Mouse (Mus musculus): ENCODE results near the gene Slc47a2.
"Not testable (repeated sequence)": the region's sequence is repeated elsewhere in the genome, so short reads cannot be mapped to it uniquely, and the experiment has no call there.

Gene Slc47a2

DNA sequence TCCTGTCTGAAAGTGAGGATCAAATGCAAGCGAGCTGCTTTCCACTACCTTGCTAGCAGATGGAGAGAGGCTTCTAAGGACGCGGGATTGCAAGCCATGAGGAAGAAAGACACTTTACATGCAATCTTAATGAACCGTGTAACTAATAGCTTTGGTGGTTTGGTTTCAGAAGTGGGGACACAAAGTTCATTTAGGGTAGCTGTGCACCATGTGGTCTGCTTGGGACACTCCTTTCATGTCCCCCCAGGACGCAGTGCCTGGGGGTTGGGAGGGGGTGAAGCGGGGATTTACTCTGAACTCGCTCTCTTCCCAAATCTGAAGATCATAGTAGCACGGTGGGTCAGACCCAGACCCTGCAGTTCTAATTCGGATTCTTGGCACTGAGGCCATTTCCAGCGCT is 689 bp downstream of the Slc47a2 start:
- DNase-seq (ENCODE audit: low spot score in 2 of 2), result no peak

DNA sequence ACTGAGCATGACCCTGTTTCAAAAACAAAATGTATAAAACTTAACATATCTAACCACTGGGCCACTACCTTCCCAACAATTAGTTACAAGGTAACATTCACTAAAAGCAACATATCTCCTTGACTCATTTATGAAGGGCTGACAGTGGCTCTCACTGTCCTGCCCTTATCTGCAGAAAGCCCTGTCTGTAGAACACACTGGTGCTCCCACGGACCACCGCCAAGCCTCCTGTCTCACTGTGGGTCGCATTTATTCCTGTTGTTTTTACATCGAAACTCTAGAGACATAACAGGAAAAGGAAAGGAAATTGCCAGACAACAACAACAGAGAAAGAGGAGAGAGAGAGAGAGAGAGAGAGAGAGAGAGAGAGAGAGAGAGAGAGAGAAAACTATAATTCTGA is 1.4 kb downstream of the Slc47a2 start:
- DNase-seq (ENCODE audit: low spot score in 2 of 2), result no peak

DNA sequence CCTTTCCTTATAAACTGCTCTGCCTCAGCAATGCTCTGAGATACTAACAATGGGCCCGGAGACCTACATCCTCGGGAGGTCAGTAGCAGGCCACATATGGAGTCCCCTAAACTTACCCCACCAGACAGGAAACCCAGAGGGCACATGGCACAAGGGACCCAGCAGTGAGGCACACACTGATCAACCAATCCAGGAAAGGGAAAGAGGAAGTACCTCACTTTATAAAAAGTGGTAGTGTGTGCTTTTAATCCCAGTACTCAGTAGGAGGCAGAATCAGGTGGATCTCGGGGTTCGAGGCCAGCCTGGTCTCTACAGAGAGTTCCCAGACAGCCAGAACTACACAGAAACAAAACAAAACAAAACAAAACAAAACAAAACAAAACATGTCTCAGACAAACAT is 2.3 kb downstream of the Slc47a2 start:
- no peak for DNase-seq (ENCODE audit: low spot score in 2 of 2)

DNA sequence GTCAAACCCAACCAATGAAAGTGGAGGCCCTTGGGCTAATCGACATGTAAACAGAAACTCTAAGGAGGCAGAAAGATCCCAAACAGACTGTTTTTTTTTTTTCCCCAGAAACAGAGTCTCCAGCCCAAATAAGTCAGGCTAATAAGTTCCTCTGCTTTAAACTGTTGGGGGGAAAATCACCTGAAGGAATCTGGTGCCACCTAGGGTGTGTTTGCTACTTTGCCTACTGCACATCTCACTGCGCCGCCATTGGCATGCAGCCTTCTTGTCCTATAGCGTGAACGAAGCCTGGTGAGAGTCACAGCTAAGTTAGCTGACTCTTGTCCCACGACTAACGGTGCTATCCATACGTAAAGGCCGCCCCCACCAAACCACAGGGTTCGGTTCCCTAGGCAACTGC is 5.1 kb downstream of the Slc47a2 start:
- no peak for DNase-seq (ENCODE audit: low spot score in 2 of 2)

DNA sequence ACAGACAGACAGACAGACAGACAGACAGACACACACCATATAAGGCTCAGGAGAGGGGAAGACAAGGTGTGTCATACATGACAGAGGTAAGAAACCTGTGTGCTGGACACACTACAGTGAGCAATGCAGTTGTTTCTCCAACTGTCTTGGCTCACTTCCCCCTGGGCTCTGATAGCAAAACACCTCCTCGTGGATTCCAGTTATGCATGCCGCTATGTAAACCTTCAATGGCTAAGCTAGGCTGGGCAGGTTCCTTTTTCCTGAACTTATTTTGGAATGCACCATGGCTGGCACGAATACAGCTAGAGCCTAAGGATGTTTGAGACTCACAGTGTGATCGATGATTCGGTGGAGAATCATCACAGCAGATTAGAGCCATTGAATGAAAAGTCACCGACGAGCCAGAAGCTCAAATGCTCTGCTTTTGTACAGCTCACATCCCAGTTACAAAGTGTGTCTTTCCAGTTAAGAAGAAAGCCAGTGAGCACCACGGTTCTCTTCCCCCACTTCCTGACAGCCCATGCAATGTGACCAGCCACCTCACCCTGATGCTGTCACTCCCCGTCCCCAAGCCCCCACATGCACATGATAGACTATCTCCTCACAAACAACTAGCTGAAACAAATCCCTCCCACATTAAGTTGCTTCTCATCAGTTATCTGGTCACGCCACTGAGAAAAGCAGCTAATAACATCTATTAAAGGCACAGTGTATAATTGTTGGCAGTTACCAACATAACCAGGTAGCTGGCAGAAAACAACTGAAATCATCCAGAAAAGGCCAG is 21.6 kb downstream of the Slc47a2 start:
- DNase-seq (ENCODE audit: low spot score in 2 of 2), result no peak

DNA sequence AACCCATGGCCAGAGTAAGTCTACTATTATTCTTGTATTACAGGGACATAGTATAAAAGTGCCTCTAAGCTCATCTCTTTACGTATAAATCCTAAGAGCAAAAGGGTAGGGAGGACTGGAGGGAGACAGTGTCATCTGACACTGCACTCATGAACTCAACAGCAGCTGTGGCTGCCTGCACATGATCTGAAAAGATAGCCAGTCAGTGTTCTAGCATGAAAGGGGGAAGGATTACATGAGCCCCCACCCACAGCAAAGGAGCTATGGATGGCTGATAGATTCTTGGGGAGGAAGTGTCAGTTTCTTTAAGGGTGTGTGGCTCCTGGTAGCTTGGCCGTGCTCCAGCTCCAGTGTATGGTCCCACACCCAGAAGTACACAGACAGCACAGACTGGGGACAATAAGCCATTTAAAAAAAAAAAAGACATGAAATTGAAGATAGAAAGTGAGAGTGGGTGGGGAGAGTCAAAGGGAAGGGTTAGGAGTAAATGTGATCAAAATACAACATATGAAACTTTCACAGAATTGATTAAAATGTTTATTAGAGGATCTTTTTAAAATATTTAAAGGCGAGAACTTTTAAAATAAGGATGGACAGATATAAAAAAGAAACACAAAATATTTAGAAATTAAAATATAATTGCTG is 22.6 kb downstream of the Slc47a2 start:
- DNase-seq (ENCODE audit: low spot score in 2 of 2), result no peak

DNA sequence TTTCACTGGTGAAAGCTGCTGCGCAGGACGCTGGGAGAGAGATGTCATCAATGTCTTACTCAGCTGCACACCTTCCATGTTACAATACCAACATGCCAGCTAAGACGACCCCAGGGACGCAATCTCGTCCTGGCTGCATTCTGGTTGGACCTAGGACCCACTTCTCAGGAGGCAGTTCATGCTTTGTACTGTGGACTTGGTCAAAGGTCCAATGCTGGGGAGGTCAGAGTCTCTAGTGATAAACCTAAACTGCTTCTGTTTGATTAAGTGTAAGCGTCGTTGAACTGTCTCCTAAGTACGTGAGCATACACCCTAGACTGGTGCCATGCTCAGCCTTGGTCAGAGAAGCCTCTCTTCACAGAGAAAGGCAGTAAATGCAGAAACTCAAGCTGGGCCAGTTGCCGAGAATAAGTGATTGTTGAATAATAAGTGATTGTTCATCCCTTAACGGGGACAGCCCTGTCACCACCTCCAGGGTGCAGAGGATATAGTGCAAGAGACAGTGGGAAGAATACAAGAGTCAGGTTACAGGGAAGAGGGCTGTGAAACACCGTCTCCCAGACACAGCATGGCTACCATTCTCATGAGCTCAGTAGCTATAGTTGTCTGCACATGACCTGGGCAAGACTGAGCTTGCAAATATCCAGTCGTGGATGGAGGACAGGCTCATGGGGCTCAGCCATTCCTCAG is 23.3 kb downstream of the Slc47a2 start:
- DNase-seq (ENCODE audit: low spot score in 2 of 2), result no peak

DNA sequence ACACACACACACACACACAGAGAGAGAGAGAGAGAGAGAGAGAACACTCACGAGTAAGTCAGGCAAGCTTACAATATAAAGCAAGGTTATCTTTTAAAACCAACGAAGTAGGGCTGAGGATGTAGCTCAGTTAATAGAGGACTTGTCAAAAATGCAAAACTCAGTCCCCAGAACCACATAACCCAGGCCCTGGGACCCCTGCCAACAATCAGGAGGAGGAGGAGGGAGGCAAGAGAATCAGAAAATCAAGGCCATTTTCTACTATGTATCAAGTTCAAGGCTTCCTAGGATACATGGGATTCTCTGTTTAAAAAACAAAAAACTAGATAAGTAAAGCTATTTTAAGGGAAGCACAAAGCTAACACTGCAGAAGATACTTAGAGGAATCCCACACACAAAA is 25.8 kb downstream of the Slc47a2 start:
- no peak for DNase-seq (ENCODE audit: low spot score in 2 of 2)

DNA sequence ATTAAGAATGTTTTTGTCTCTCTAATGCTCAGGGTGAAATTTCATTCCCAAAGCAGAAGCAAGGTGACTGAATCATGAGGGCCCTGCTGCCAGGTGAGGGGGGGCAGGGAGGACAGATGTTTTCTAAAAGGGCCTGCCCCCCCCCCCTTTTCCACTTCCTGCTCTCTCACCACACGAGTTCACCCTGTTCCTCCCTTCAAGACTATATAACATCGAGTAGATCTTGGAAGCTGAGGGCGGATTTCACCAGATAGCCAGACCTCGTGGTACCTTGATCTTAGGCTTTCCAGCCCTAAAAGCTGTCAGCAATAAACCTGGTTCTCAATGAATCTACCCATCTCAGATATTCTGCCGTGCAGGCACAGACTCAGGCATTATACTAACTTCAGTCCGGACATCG is 32.3 kb downstream of the Slc47a2 start:
- DNase-seq (ENCODE audit: low spot score in 2 of 2), result no peak

DNA sequence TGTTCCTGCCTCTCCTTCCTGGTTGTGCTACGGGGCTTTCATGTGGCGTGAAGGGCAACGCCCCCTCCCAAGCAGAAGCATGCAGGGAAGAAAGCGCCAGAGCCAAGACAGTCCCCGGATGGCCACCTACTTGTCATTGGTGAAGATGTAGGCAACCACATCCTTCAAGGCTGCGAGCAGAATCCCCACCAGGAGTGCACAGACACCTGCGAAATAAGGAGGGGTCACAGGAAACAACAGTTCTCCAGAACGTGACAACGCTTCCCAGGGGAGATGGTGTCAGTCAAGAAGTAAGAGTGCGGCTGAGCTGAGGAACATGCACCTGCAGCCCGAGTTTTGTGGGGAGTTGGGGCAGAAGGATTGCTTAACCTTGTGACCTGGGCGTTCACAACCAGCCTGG is 32.8 kb downstream of the Slc47a2 start:
- no peak for DNase-seq (ENCODE audit: low spot score in 2 of 2)

DNA sequence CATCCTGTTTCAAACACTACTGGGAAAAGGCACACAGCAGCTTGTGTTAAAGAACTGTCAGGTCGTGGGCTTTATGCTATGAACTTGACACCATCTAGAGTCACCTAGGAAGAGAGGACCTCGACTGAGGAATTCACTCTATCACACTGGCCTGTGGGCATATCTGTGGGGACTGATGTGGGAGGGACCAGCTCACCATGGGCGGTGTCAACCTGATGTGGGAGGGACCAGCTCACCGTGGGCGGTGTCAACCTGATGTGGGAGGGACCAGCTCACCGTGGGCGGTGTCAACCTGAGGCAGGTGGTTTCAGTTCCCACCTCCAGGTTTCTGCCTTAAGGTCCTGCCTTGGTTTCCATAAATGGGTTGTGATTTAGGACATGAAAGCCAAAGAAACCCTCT is 34.9 kb downstream of the Slc47a2 start:
- DNase-seq (ENCODE audit: low spot score in 2 of 2), result no peak

DNA sequence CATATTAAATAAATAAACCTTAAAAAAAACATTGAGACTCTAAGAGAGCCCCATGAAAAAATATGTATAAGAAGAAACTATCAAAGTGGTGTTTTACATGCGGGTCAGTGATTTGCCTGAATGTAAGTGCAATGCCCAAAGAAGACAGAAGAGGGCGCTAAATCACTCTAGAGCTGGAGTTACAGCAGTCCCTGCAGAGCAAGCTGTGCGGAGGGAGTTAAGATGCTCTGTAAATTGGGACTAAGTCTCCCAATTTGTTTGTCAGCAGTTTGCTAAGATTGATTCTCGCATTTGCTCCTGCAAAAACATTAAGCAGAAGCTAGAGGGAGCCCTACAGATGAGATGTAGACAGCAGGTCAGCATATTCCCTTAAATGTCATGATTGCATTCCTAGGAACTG is 37.3 kb downstream of the Slc47a2 start:
- DNase-seq (ENCODE audit: low spot score in 2 of 2), result no peak

DNA sequence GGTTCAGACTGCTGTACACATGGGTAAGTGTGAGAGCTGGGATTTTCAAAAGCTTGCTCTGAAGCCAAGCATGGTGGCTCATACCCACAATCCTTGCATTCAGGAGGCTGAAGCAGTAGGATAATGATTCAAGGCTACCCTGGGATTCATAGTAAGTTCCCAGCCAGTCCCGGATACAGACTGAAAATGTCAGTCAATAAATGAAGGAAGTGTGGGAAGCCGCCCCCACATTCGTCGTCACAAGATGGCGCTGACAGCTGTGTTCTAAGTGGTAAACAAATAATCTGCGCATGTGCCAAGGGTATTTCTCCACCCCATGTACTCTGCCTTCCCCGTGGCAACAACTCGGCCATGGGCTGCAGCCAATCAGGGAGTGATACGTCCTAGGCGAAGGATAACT is 38.1 kb downstream of the Slc47a2 start:
- DNase-seq (ENCODE audit: low spot score in 2 of 2), result not testable (repeated sequence)

DNA sequence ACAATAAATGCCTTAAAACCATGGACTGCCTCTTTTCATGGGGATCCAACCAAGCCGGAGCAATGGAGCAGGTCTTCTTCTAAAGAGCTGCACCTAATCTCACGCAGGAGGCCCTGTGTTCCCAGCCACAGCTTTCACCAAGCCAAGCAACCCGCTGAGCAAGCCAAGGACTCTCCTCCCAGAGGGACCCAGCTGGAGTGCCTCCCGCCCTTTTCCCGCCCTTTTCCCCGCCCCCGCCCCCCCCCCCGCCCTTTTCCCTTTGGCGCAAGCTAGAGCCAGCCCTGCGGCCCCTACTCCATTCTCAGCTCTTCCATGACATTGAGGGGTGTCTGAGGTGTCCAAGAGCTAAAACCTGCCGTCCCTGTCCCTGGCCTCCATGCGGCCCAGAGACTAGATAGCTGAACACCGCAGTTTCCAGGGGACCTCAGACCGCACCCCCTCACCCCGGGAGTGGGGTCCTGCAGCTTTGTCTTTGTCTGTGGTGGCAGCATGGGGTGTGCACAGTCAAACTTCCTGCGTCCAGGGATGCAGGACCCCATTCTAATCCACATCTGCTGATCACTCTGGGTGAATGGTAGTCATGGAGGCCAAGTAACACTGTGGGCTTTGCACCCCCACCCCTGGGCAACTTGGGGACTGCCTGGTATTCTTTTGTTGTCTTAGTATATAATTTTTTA is 41.8 kb downstream of the Slc47a2 start:
- DNase-seq (ENCODE audit: low spot score in 2 of 2), result no peak

DNA sequence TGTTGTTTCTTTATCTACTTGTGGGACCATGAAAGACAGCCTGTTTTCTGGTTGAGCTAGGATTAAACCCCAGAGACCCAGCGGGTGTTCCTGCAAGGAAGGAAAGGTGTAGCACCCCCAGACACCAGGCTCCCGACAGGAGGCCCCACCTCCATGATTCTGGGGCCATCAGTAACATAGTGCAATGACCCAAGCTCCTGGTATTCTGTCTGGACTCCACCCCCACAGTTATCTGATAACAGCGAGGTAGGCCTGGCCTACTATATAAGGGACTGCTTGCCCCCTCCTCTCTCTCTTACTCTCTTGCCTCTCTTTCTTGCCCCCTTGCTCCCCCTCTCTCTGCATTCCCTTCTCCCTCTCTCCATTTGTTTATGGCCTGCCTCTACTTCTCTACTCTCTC is 42.5 kb downstream of the Slc47a2 start:
- no peak for DNase-seq (ENCODE audit: low spot score in 2 of 2)

DNA sequence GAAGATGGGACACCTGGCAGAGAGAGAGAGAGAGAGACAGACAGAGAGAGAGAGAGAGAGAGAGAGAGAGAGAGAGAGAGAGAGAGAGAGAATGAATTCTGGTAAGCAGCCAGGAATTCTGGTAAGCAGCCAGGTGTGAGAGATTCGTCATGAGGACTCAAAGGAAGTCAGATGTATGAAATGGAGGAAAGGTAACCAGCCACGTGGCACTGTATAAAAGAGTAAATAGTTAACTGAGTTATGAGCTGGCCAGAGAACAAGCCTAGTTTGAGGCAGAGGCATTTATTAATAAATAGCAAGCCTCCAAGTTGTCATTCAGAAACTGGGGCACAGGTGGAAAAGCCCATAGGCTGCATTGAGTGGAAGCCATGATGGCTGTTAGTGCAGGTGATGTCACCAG is 44.8 kb downstream of the Slc47a2 start:
- peak in 1 of 2 experiments; percentile 23 for DNase-seq (ENCODE audit: low spot score in 2 of 2)

DNA sequence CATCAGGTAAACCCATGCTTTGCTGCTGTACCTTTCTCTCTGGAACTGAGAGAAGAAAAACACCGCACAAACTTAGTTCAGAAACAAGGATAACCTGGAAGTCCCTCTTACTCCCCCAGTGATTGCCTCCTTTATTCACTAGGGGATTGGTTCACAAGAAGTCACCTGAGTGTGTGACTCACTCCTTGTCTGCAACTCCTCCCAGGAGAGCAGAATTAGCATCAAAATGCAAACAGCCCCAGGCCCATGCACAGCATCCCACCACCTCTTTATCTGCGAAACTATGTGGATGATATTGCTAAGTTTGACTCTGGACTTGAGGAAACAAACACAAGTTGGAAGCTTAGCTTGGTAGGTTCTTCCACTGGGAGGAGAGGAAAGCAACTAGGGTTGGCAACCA is 45.3 kb downstream of the Slc47a2 start:
- no peak for DNase-seq (ENCODE audit: low spot score in 2 of 2)

DNA sequence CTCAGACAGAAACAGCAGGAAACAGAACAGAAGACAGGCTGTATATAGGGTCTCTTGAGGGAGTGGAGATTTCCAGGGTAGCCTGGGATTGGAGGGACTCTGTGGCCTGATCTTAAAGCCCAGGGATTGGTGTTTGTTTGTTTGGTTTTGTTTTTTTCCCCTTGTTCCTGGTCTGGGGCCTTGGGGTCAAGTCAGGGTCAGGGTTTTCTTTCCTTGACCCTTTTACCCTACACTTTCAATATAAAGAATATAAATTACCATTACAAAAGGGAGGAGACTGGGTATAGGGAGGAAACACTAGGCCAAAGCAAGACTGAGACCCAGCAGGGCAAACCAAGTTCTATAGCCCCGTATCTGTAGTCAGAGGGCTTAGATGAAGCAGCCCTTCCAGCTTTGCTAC is 46.1 kb downstream of the Slc47a2 start:
- DNase-seq (ENCODE audit: low spot score in 2 of 2), result no peak

DNA sequence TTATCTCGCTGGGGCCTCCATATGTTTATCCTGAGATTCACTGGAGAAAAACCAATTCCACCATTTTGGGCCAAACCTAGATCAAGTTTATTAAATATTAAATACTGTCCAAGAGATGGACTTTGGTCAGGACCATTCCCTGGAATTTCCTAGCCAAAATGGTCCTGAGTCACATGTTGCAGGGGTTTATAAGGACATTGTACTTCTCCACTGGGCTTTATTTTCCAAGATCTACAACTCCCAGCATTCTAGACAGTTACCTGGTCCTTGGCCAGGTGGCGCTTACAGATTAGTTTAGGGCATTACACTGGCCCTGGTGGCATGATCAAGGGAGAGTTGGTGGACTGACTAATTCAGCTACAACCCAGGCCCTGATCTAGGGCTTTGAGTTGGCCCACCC is 47.1 kb downstream of the Slc47a2 start:
- no peak for DNase-seq (ENCODE audit: low spot score in 2 of 2)

DNA sequence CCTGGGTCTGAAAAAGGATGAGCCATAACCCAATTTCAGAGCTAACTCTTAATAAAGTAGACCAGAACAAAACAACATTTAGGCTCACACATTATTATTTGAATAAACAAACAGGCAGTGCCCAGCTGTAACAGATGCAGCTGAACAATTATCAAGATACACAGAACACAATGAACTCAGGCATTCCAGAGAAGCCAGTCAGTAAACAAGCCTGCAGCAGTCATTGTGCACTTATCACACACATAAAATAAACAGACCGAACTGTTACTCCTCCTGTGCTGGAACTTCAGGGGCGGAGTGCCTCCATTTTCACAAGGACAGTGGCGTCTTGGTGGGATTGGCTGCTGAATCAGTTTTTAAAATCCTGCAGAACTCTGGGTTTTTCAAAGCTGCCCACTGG is 48.2 kb downstream of the Slc47a2 start:
- DNase-seq (ENCODE audit: low spot score in 2 of 2), result no peak

DNA sequence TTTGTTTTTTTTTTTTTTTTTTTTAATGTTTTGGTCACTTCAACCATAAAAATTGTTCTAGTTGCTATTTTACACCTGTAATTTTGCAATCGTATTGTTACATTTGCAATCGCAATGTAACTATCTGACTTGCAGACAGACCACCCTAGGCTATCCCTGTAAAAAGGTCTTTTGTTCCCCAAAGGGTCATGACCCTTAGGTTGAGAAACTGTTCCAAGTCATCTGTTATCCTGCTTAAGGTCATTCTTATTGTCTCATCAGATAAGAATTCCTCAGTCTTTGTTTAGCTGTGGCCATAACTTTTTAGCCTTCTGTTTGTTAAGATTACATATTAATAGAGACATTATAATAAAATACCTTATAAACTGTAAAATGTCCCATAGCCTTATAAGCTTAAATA is 49.4 kb downstream of the Slc47a2 start:
- no peak for DNase-seq (ENCODE audit: low spot score in 2 of 2)

DNA sequence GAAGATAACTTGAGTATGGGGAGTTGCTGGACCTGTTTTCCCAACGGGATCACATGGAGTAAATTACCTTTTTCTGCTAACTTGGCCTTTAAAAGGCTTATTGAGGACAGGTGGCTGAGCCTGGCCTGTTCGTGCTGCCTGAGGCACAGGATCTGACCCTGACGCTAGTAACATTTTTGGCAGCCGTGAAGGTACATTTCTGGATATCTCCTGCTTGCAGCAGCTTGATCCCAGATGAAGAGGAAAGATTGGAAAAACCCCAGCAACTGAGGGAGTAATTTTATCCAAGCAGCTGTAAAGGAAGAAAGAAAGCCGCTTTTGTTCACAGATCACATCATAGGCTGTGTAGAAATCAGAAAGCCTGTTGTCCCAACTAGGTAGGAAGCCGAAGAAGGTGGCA is 58.3 kb downstream of the Slc47a2 start:
- no peak for DNase-seq (ENCODE audit: low spot score in 2 of 2)

Measured in urinary bladder, adult 18-20 months (tissue).